Mouse (Mus musculus) adrenal gland, adult 10 weeks (tissue): Measurements from ENCODE around the gene Zfp429. TPM values are rescaled to one million over a fixed set of nuclear protein-coding genes. Genes with fewer than 3 reads are reported as not detected.

Experiments
- polyA plus RNA-seq: library from polyadenylated mRNA; stranded (reverse); fragments of 350-450 nt; fragmentation: Illumina TruSeq; extraction: RNeasy Lipid Tissue Mini Kit (QIAGEN cat#74804); gene quantifications from one replicate; pipeline ENCODE4 v1.2.3, GENCODE M21; 2014; ENCODE audit warnings: low read depth, low replicate concordance

The Zfp429 gene
- polyA plus RNA-seq: 18.5 TPM

GRCm38 (mm10) chr13:67399183-67399903 lies at the start of gene Zfp429:
Zfp429 (minus strand) TSS chr13:67399819.

DNA sequence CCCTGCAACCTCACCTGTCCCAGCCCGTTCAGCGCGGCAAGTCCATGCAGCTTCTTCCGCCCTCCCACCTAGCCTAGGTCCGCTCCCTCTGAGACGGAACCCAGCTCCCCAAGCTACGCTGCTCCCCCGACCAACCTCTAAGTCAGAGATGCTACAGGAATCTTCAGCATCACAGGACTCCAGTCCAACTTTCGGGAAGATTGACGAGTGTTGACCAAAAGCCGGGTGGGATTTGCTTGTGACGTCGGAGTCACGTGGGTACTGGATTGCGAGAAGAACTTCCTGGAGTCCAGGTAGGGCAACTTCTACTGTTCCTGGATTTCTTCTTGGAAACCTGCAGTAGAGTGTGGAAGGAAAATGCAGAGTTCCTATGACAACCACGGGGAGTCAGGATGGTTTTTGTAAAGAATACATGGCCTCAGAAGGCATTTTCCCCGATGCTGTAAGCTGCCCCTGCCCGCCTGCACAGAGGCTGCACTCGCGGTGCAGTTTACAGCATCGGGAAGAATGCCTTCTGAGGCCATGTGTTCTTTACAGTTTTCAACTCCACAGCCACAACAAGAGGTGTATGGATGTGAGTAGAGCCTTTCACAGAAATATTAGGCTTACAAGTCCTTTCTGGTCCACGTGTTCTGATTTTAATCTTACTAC lies 21.7 kb upstream of the Zfp429 start, which contains the start of gene Zfp459:
Gene Zfp459 (minus strand): TSS at position 212 of the 651 bp plus-strand sequence.

DNA sequence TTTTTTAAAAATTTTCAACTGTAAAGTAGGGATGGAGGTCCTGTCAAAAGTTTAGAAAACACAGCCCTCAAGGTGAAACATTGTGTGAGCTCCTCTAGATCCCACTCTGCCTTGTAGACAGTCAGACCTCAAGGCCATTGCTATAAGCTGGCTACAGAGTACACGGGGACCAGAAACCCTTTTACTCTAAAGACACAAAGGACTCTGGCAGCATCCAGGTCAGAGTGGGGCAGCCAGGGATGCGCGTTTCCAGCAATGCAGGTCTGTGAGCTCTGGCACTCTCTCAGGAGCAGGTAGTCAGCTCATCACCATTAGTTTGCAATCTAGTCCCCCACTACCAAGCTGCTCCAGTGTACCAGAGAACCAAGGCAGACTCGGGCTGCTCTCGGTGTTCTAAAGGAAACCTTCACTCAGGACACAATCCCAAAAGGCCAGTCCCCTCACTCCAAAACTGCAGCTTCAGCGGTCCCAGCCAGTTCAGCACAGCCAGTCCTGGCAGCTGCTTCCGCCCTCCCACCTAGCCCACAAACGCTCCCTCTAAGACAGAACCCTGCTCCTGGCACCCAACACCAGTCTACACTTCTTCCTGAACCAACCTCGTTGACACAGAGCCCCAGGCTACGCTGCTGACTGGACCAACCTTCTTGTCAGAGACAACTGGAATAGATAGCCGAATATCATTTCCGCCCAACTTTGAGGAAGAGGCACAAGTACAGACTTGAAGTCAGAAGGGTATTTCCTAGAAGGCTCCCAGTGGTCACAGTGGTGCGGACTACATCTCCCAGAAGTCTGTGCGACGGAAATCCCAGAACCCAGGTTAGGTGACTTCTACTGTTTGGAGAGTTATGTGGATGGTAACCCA lies 24.3 kb downstream of the Zfp429 start, which contains the start of the genes Gm28041 and Zfp456:
Gene Gm28041 (minus strand): TSS at position 684 of the 862 bp plus-strand sequence.
Gene Zfp456 (minus strand): TSS at position 761 of the 862 bp plus-strand sequence.

GRCm38 (mm10) chr13:67360131-67360744 lies 39.4 kb downstream of the Zfp429 start, which contains the start of the genes Gm28044 and Zfp953:
Gm28044 (minus strand) TSS chr13:67360536.
Zfp953 (minus strand) TSS chr13:67360605.

Other genes starting within 250 kb of the Zfp429 start
- 25.2 TPM for gene Rsl1, start 226.6 kb downstream of the Zfp429 start, polyA plus RNA-seq
- gene Zfp455, start 205.3 kb downstream of the Zfp429 start, polyA plus RNA-seq: 10.6 TPM
- gene Zfp458, start 121.4 kb downstream of the Zfp429 start, polyA plus RNA-seq: 11.7 TPM
- gene Zfp457, start 93.3 kb downstream of the Zfp429 start, polyA plus RNA-seq: 1.3 TPM
- gene Zfp595, start 67.2 kb downstream of the Zfp429 start, polyA plus RNA-seq: 21.8 TPM
- 2.8 TPM for gene Gm28044, start 39.3 kb downstream of the Zfp429 start, polyA plus RNA-seq
- gene Zfp953, start 39.2 kb downstream of the Zfp429 start, polyA plus RNA-seq: 12.7 TPM
- gene Gm28041, start 24.1 kb downstream of the Zfp429 start, polyA plus RNA-seq: 0.93 TPM
- 5.0 TPM for gene Zfp456, start 24.0 kb downstream of the Zfp429 start, polyA plus RNA-seq
- 2.0 TPM for gene Zfp459, start 21.6 kb upstream of the Zfp429 start, polyA plus RNA-seq
- 128 TPM for gene Zfp874a, start 51.8 kb upstream of the Zfp429 start, polyA plus RNA-seq
- gene Zfp874b, start 84.4 kb upstream of the Zfp429 start, polyA plus RNA-seq: 54.2 TPM
- gene Zfp58, start 100.7 kb upstream of the Zfp429 start, polyA plus RNA-seq: 33.4 TPM
- not detected for gene Gm26965, start 126.3 kb upstream of the Zfp429 start, polyA plus RNA-seq
- gene Zfp87, start 126.4 kb upstream of the Zfp429 start, polyA plus RNA-seq: 30.4 TPM
- gene Zfp748, start 154.0 kb upstream of the Zfp429 start, polyA plus RNA-seq: 32.6 TPM
- 42.5 TPM for gene Zfp729b, start 209.9 kb upstream of the Zfp429 start, polyA plus RNA-seq
- not detected for gene Gm49345, start 237.9 kb upstream of the Zfp429 start, polyA plus RNA-seq
- 42.6 TPM for gene Zfp729a, start 238.0 kb upstream of the Zfp429 start, polyA plus RNA-seq